Mouse (Mus musculus) inflammation-experienced regulatory T-cells, adult 6 months (primary cell): Measurements from ENCODE around the gene Qrich1. TPM values are rescaled to one million over a fixed set of nuclear protein-coding genes. Genes with fewer than 3 reads are reported as not detected.

Experiments
- ATAC-seq: one replicate; pipeline ENCODE4 v1.8.0; 2017
- polyA plus RNA-seq, 3 experiments: library from polyadenylated mRNA; unstranded; fragments of 100-300 nt; shearing (Covaris generic); gene quantifications; one replicate each; pipeline ENCODE4 v1.2.1; 2017

The Qrich1 gene
- polyA plus RNA-seq: 10 to 100 TPM; 68.0 to 91.8 (median 70.4) TPM

- ATAC-seq: peak; percentile 92
Measured at GRCm38 (mm10) chr9:108516380-108517251, at the start of gene Qrich1. Gene Qrich1, plus strand, starts transcription at chr9:108516806.

GRCm38 (mm10) chr9:108469430-108469829, 47.2 kb upstream of the Qrich1 start:
- ATAC-seq: no peak

GRCm38 (mm10) chr9:108469845-108470244, 46.8 kb upstream of the Qrich1 start:
- no peak for ATAC-seq

- ATAC-seq: no peak
Measured at GRCm38 (mm10) chr9:108474528-108474927, 42.1 kb upstream of the Qrich1 start.

- no peak for ATAC-seq
Measured at GRCm38 (mm10) chr9:108478638-108479156, 37.9 kb upstream of the Qrich1 start.

- ATAC-seq: no peak
Measured at GRCm38 (mm10) chr9:108479241-108479640, 37.4 kb upstream of the Qrich1 start.

DNA sequence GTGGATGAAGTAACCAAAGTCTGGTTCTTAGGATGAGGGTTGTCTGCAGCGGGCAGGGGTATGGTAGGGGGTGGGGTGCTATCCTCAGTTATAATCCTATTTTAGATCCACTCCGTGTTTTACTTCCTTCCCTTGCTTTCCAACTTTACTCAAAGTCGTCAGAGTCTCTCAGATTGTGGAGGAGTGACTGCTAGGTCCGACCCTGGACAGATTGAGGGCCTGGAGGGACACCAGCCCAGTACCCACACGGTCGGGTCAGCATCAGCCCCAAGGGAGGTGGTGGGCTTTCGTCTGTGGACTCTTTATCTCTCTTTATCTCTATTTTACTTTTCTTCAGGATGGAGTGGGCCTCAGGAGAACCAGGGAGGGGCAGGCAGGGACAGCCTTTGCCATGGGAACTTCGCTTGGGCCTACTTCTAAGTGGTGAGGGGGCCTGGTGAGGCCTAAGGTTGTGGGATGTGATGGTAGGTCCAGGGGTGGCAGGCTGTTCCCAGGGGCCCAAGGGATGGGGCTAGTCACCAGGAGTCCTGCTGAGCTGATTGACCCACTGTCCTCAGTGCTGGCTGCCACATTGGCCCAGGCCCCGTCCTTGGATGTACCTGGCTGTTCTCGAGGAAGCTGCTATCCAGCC, 36.8 kb upstream of the Qrich1 start, which contains the start of gene Lamb2:
Gene Lamb2 (plus strand): TSS at position 16 of the 631 bp plus-strand sequence.
- no peak for ATAC-seq

GRCm38 (mm10) chr9:108480813-108481519, 35.6 kb upstream of the Qrich1 start:
- no peak for ATAC-seq

- no peak for ATAC-seq
Measured at GRCm38 (mm10) chr9:108481520-108482210, 34.9 kb upstream of the Qrich1 start.

DNA sequence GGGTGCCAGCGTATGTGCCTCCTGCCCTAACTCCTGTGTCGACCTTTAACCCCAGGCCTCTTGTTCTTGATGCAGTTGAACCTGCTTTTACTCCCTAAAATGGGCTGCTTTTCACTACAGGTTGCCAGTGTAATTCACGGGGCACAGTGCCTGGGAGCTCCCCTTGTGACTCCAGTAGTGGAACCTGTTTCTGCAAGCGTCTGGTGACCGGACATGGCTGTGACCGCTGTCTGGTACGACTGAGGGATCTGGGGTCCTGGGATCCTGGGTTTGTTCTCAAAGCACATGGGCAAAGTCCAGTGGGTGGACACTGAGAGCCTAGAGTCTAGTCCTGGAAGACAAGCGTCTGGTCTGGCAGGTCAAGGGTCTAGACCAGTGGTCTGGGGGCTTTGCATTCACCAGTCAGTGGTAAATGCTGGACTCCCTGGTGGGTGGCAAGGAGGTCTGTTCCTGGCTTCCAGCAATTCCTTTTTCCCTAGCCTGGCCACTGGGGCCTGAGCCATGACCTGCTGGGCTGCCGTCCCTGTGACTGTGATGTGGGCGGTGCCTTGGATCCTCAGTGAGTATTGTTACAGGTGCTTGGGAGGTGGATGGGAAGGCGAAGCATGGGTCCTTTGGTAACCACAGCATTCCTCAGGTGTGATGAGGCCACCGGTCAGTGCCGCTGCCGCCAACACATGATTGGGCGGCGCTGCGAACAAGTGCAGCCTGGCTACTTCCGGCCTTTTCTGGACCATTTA, 33.4 kb upstream of the Qrich1 start:
- no peak for ATAC-seq

GRCm38 (mm10) chr9:108484021-108484420, 32.6 kb upstream of the Qrich1 start:
- no peak for ATAC-seq

GRCm38 (mm10) chr9:108485301-108485875, 31.2 kb upstream of the Qrich1 start:
- no peak for ATAC-seq

DNA sequence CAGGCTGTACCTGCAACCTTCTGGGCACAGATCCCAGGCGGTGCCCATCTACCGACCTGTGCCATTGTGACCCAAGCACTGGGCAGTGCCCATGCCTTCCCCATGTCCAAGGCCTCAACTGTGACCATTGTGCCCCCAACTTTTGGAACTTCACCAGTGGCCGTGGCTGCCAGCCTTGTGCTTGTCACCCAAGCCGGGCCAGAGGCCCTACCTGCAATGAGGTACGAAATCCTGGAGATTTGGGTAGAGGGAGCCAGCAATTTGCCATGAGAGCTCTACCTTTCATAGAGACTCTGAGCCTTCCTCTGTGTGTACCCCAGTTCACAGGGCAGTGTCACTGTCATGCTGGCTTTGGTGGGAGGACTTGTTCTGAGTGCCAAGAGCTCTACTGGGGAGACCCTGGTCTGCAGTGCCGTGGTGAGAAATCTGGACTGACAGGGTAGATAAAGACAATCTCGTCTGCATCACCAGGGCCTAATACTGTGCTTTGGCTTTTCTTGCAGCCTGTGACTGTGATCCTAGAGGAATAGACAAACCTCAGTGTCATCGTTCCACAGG, 29.6 kb upstream of the Qrich1 start:
- no peak for ATAC-seq

DNA sequence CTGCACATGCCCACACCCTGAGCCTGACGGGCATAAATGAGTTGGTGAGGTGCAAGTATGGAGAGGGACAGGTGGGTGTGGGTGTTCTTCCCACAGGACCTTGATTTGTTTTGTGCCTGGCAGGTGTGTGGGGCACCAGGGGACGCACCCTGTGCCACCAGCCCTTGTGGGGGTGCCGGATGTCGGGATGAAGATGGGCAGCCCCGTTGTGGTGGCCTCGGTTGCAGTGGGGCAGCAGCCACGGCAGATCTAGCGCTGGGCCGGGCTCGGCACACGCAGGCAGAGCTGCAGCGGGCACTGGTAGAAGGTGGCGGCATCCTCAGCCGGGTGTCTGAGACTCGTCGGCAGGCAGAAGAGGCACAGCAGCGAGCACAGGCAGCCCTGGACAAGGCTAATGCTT, 28.2 kb upstream of the Qrich1 start:
- ATAC-seq: no peak

DNA sequence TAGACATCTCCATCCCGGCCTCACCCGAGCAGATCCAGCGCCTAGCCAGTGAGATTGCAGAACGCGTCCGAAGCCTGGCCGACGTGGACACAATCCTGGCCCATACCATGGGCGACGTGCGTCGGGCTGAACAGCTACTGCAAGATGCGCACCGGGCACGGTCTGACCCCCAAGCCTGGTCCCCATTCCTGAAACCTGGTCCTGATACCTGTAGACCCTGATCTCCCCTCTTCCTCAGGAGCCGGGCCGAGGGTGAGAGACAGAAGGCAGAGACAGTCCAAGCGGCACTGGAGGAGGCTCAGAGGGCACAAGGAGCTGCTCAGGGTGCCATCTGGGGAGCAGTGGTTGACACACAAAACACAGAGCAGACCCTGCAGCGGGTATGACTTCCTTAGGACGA, 27.4 kb upstream of the Qrich1 start:
- no peak for ATAC-seq

GRCm38 (mm10) chr9:108489702-108490558, 26.7 kb upstream of the Qrich1 start:
- no peak for ATAC-seq

GRCm38 (mm10) chr9:108490559-108491285, 25.9 kb upstream of the Qrich1 start, which contains the start of gene Usp19:
Gene Usp19, plus strand, starts transcription at chr9:108490602.
- peak; percentile 94 for ATAC-seq

DNA sequence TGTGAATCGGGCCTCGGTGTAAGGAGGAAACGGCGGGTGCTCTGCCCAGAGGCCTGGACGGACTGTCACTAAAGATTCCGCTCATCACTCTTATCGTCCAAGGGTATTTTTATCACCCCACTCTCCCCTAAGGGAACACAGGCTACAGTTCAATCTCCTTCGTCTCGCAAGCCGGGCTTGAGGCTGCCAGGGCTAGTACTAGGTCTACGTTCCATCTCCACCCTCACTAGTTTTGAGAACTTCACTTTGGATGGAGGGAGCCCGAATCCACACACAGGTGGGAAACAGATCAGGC, 25.4 kb upstream of the Qrich1 start:
- ATAC-seq: no peak

- no peak for ATAC-seq
Measured at GRCm38 (mm10) chr9:108492043-108492750, 24.4 kb upstream of the Qrich1 start.
